13 mouse cellular contexts compared by ENCODE assay signal in the genomic region with DNA sequence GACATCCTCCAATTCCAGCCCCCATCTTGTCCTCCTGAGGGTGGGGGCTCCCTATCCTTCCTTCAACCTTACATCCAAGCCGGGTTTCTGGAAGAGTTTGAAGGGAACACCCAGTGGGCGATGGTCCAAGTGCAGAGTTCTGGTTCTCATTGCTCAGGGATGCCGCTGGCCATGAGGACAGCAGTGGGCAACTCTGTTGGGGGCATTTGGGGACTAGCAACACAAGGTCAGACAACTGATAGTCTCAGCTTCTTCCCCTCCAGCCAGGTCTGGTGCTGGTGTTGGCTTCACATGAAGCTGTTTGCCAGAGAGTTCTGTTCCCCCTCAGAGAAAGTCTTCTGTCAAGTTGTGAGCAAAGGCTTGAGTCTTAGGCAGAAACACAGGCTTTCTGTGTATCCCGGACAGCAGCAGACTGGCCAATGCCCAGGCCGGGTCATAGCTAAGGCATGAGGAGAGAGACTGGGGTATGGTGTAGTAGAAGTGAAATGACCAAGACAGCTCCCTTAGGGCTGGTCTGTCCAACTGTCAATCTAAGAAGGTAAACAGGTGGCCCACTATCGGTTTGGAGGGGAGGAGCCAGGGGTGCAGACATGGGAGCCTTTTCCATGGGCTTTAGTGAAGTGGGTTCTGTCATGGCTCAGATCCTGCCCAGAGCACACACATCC. TPM values are rescaled to one million over a fixed set of nuclear protein-coding genes. Genes with fewer than 3 reads are reported as not detected.
A peak's percentile ranks its signal among the peaks of the same experiment; 100 is the strongest.
DNase-seq lines count a peak whose midpoint lies in the region; ATAC-seq and TF ChIP-seq lines count a peak whose summit lies in the region.
"Had no signal": no experiment of that assay in that cellular context is flagged by ENCODE, and none has a peak within 500 bp of the region (broad histone marks: within the 10 kb centered on the region; RNA-seq: fewer than 3 reads in every experiment).

No protein-coding gene starts in this region.

- no peak overlapping the region for H3K27ac ChIP-seq in hindbrain, postnatal 0 days
- H3K27ac ChIP-seq: macrophage; neural tube, embryonic 13.5 days had no signal

- TF ChIP-seq CTCF in hindbrain, postnatal 0 days (IDR thresholded peaks at IDR 0.05; ENCODE audit: low read depth) = no peak

- H3K9ac ChIP-seq in hindbrain, postnatal 0 days (replicated peaks; ENCODE audit: low read length) = no peak overlapping the region
- H3K9ac ChIP-seq: neural tube, embryonic 13.5 days had no signal

- H3K27me3 ChIP-seq in hindbrain, postnatal 0 days (ENCODE audit: insufficient read depth, low read length) = no peaks in the 10 kb centered on the region
- H3K27me3 ChIP-seq: neural tube, embryonic 13.5 days had no signal

- DNase-seq in heart, adult 18-20 months = peak; percentile 52 to 69
- no peak for DNase-seq in heart, adult 8-10 months (ENCODE audit: low spot score)
- DNase-seq in 3T3-L1 (ENCODE audit: low read depth, low spot score) = peak; percentile 58
- DNase-seq in cerebellum, postnatal 36 days = peak; percentile 68 to 69
- DNase-seq in heart, postnatal 4 days = peak; percentile 57
- no peak for DNase-seq in hindbrain, postnatal 0 days (ENCODE audit: low spot score)
- DNase-seq in frontal cortex, postnatal 36 days (ENCODE audit: low spot score in 2 of 2) = no peak

- no peaks in the 10 kb centered on the region for H3K36me3 ChIP-seq in hindbrain, postnatal 0 days (ENCODE audit: insufficient read depth, low read length)
- H3K36me3 ChIP-seq: neural tube, embryonic 13.5 days had no signal

- H3K9me3 ChIP-seq in hindbrain, postnatal 0 days (ENCODE audit: low read length) = no peaks in the 10 kb centered on the region
- H3K9me3 ChIP-seq: neural tube, embryonic 13.5 days had no signal

- no peak for ATAC-seq in activated CD4-positive, CD25-positive, alpha-beta regulatory T cell, adult 4 months
- no peak for ATAC-seq in hindbrain, postnatal 0 days

- H3K4me3 ChIP-seq in hindbrain, postnatal 0 days (ENCODE audit: low read length) = no peak overlapping the region
- H3K4me3 ChIP-seq: left cerebral cortex, adult 2 months had no signal

- 89% methylated on average over 6 of the region's 6 CpGs for WGBS in hindbrain, postnatal 0 days

- no peaks in the 10 kb centered on the region for H3K4me1 ChIP-seq in hindbrain, postnatal 0 days (ENCODE audit: insufficient read depth, low read length)

- no peak overlapping the region for H3K4me2 ChIP-seq in hindbrain, postnatal 0 days (ENCODE audit: low read depth, low read length)

RNA-seq across cellular contexts. Expression of gene Mrgprf, which starts 0.8 kb away (rescaled TPM):
- 1 to 10 TPM; 2.1 to 2.4 TPM for total RNA-seq in heart, adult 18-20 months (2021)
- total RNA-seq in heart, adult 8-10 months (2022) = 1 to 10 TPM; 1.7 to 2.9 (median 2.5) TPM
- 1 to 10 TPM; 4.2 to 4.9 TPM for total RNA-seq in heart, postnatal 4 days (2021)
- not detected for polyA plus RNA-seq in activated CD4-positive, CD25-positive, alpha-beta regulatory T cell, adult 4 months (2017; shearing (Covaris generic))
- total RNA-seq in hindbrain, postnatal 0 days (2014; rRNA removed) = 5.1 and 7.8 TPM in 2 replicates
- polyA plus RNA-seq in hindbrain, postnatal 0 days (2015; fragmentation: Nextera tagmentation; extraction: Ambion mirVana) = 3.3 and 4.1 TPM in 2 replicates
- polyA plus RNA-seq: macrophage had no signal

RNA-seq across cellular contexts. Expression of gene Mrgprd, which starts 13.2 kb away (rescaled TPM):
- not detected for total RNA-seq in heart, adult 18-20 months (2021)
- total RNA-seq in heart, adult 8-10 months (2022) = not detected
- total RNA-seq in heart, postnatal 4 days (2021) = not detected
- polyA plus RNA-seq in activated CD4-positive, CD25-positive, alpha-beta regulatory T cell, adult 4 months (2017; shearing (Covaris generic)) = not detected
- not detected in 2 replicates for total RNA-seq in hindbrain, postnatal 0 days (2014; rRNA removed)
- not detected in 2 replicates for polyA plus RNA-seq in hindbrain, postnatal 0 days (2015; fragmentation: Nextera tagmentation; extraction: Ambion mirVana)
- total RNA-seq: left cerebral cortex, adult 2 months had no signal
- polyA plus RNA-seq: forebrain, embryonic 16.5 days; macrophage; neural tube, embryonic 13.5 days; spleen, adult 2 months had no signal

RNA-seq across cellular contexts. Expression of gene Tpcn2, which starts 17.7 kb away (rescaled TPM):
- 1 to 10 TPM; 1.7 to 3.4 TPM for total RNA-seq in heart, adult 18-20 months (2021)
- 1 to 10 TPM; 1.7 to 4.7 (median 2.5) TPM for total RNA-seq in heart, adult 8-10 months (2022)
- total RNA-seq in heart, postnatal 4 days (2021) = 1 to 10 TPM; 7.0 to 9.8 TPM
- 1 to 10 TPM; 6.0 to 8.9 TPM for polyA plus RNA-seq in activated CD4-positive, CD25-positive, alpha-beta regulatory T cell, adult 4 months (2017; shearing (Covaris generic))
- total RNA-seq in hindbrain, postnatal 0 days (2014; rRNA removed) = 3.0 and 4.7 TPM in 2 replicates
- 2.3 and 2.6 TPM in 2 replicates for polyA plus RNA-seq in hindbrain, postnatal 0 days (2015; fragmentation: Nextera tagmentation; extraction: Ambion mirVana)

Comparison
In these comparisons a context has a peak if more than half of its experiments do, and no peak if none do; other contexts are left out.
1. DNase-seq: peak in heart, adult 18-20 months (2 of 2), 3T3-L1 (single experiment), cerebellum, postnatal 36 days (2 of 2) and heart, postnatal 4 days (single experiment); none in heart, adult 8-10 months (single experiment), hindbrain, postnatal 0 days (single experiment) and frontal cortex, postnatal 36 days (0 of 2).